Mouse (Mus musculus) gastrocnemius, postnatal 4 days (tissue): ENCODE measurements around the gene Olfr748. TPM values are rescaled to one million over a fixed set of nuclear protein-coding genes. Genes with fewer than 3 reads are reported as not detected.
"Not testable (repeated sequence)": the region's sequence is repeated elsewhere in the genome, so short reads cannot be mapped to it uniquely, and the experiment has no call there.

Experiments
- DNase-seq, 2 experiments: peaks; one replicate each; pipeline ENCODE4 v3.0.0; 2021 to 2022; ENCODE audit warnings: low spot score in 2 of 2, mixed read lengths in 2 of 2
- long read RNA-seq, 2 experiments: library from polyadenylated mRNA; stranded (forward); transcript quantifications; one replicate each; pipeline ENCODE4 v2.0.0; 2021
- total RNA-seq, 2 experiments: library from RNA; stranded (reverse); gene quantifications; 2 replicates each; pipeline ENCODE4 v1.2.3; 2021

Olfr748 gene
- not detected for total RNA-seq
- long read RNA-seq, experiment 1 = 0 reads
- long read RNA-seq, experiment 2 = 0 reads

DNA sequence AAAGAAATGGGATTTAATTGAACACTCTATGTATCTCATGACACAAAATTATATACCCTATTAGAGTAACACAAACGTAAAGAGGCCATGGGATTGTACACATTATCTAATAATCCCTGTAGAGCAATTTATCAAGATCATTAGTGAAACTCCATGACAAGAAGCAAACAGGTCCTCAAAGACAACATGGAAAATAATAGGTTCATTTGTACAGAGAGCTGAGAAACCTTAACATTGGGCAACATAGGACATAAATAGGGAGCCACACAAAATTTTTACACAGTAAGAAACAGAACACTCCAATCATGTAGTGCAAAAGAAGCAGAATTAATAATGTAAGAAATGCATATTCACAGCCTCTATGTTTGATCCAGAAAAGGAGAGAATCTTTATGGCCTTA is at the start of gene Olfr748:
Gene Olfr748 (plus strand): TSS at position 301 of the 400 bp plus-strand sequence.
- DNase-seq = no peak

DNA sequence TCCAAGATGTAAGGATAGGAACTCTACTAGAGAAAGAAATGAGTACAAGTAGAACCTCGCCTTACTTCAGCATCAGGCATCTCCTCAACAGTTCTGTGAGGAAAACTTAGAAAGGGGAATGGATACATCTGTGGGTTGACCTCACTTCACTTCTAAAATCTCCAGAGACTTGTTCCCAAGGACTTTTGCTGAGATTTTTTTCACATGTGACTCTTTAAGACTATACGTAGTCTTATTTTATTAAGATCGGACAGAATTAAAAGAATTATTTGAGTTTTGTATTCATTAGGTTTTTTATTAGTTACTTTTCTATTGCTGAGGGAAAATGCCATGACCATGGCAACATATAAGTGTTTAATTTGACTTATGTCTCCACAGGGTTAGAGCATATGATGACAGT is 14.1 kb upstream of the Olfr748 start, which contains the start of gene Olfr747:
Gene Olfr747 (minus strand): TSS at position 101 of the 400 bp plus-strand sequence.
- no peak for DNase-seq

DNA sequence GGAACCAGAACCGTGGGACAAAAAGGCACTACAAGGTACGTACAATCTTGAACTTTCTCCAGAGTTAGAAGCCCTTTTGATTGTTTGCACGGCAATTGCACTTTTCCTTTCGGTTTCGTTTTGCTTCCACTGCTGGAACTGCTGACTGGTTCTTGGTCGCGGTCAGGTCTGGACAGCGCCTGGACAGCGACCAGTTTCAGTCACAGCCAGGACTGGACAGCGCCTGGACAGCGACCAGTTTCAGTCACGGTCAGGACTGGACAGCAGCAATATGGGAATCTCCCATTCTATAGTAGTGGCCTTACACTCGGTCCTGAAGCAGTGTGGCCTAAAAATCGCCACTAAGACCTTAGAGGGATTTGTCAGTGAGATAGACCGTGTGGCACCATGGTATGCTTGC is 12.7 kb downstream of the Olfr748 start:
- not testable (repeated sequence) for DNase-seq

DNA sequence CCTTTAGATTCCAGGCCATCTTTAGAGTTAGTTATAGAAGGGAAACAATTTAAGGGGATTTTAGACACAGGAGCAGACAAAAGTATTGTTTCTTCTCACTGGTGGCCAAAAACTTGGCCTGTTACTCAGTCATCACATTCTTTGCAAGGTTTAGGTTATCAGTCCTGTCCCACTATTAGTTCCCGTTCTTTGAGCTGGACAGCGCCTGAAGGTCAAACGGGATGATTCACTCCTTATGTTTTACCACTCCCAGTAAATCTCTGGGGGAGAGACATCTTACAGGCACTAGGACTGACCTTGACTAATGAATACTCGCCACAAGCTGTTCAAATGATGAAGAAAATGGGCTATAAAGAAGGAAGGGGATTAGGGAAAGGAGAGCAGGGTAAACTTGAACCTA is 15.2 kb downstream of the Olfr748 start:
- DNase-seq = not testable (repeated sequence)

DNA sequence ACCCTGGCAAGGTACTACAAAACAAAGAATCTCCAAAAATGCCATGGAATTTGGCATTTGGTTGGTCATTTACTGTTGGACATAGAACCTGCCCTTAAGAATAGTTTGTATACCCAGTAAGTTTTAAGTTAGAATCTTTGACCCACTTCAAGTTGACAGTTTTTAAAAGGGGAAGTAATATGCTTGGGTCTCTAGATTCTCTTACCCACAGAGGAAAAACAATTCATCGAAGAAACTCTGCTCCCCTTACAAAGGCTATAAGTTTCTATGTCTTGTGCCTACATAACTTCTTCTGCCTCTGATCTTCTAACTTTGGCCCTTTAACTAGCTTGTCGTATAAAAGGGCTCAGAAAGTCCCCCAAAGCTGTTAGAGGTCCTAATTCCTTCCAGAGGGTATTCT is 33.2 kb downstream of the Olfr748 start:
- no peak for DNase-seq

DNA sequence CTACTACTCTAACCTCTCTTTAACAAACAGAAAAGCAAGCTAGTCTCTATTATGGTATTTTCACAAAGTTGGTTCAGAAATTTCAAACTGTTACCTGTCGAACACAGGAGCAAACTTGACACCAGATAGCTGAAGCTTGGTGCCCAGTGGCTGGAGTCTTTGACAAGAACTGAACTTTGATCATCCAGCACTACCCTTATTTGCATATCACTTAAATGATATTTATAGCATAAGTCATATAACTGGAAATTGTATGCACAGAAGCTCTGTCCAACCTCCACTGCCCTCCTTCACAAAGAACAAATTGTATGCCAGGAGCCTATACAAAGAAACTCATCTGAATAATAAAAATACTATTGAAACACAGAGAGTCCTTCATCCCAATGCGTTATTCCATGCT is 34.4 kb downstream of the Olfr748 start:
- DNase-seq = no peak

DNA sequence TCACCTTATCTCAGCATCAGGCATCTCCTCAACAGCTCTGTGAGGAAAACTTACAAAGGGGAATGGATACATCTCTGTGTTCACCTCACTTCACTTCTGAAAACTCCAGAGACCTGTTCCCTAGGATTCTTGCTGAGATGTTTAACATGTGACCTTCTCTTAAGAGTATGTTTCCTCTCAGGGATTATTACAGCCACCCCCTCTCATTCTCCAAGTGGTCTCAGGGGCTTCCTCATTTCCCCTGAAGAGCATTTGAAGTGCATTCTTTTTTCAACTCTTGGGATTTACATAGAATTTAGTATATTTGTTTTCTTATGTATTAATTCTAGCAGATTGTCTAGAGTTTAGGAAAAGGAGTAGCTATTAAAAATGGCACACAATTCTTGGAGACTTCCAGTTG is 37.8 kb downstream of the Olfr748 start, which contains the start of gene Olfr749:
Gene Olfr749 (minus strand): TSS at position 101 of the 400 bp plus-strand sequence.
- DNase-seq = no peak

DNA sequence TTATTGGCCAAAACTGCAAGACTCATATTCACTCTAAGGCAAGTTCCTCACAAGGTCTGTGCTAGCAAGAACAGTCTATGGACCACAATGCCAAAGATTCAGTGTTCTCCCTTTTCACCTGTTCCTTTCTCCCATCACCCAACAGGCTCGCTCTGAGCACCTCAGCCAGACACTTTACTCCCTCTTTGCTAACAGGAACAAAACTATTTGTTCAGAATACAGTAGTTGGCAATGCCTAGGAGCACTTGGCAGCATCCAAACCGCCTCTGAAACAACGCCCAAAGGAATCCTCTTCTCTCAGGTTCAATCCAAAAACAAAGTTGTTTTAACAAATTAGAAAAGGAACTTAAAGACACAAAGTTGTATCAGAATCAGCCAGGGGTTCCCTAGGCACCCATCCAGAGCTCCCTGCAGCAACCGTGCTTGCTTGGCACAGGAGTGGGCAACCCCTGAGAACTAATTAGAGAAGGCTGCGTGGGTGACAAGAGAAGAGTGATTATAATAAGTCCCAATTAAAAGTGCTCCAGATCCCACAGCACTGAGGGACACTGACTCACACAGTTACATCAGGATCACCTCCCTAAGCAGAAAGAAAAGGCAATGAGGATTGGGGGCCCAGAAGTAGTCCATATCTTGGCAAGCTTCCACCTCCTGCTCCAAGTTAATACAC is 51.4 kb downstream of the Olfr748 start:
- DNase-seq = no peak

Other genes with a start within 250 kb of the Olfr748 start
- gene Olfr741, start 234.6 kb upstream of the Olfr748 start, total RNA-seq = not detected
- gene Olfr742, start 203.8 kb upstream of the Olfr748 start, total RNA-seq = not detected
- not detected for gene Olfr743, start 185.5 kb upstream of the Olfr748 start, total RNA-seq
- gene Olfr744, start 92.5 kb upstream of the Olfr748 start, total RNA-seq = not detected
- gene Olfr745, start 68.0 kb upstream of the Olfr748 start, total RNA-seq = not detected
- gene Olfr746, start 60.3 kb upstream of the Olfr748 start, total RNA-seq = not detected
- not detected for gene Olfr747, start 14.2 kb upstream of the Olfr748 start, total RNA-seq
- gene Olfr749, start 37.7 kb downstream of the Olfr748 start, total RNA-seq = not detected
- 10 to 100 TPM; 27.9 to 32.7 TPM for gene Ttc5, start 78.1 kb downstream of the Olfr748 start, total RNA-seq
- gene Ccnb1ip1, start 100.4 kb downstream of the Olfr748 start, total RNA-seq = not detected
- gene Parp2, start 100.5 kb downstream of the Olfr748 start, total RNA-seq = 10 to 100 TPM; 22.2 to 29.4 TPM
- 10 to 100 TPM in 1 of 2 experiments, 1 to 10 TPM in 1; 9.7 to 12.2 TPM for gene Tep1, start 163.2 kb downstream of the Olfr748 start, total RNA-seq
- gene Klhl33, start 190.1 kb downstream of the Olfr748 start, total RNA-seq = 10 to 100 TPM in 1 of 2 experiments, 1 to 10 TPM in 1; 5.8 to 10.1 TPM
- 10 to 100 TPM; 48.6 to 52.2 TPM for gene Osgep, start 217.5 kb downstream of the Olfr748 start, total RNA-seq
- 10 to 100 TPM; 61.1 to 62.7 TPM for gene Apex1, start 217.6 kb downstream of the Olfr748 start, total RNA-seq
- 10 to 100 TPM; 23.5 to 25.2 TPM for gene Pip4p1, start 223.5 kb downstream of the Olfr748 start, total RNA-seq
- 10 to 100 TPM; 12.7 to 13.9 TPM for gene Pnp, start 223.7 kb downstream of the Olfr748 start, total RNA-seq
- gene Gm49342, start 237.1 kb downstream of the Olfr748 start, total RNA-seq = 1 to 10 TPM; 7.9 to 8.5 TPM
- gene Pnp2, start 248.6 kb downstream of the Olfr748 start, total RNA-seq = under 1 TPM; 0.67 to 0.71 TPM